Mouse (Mus musculus) small intestine, adult 2 months (tissue): ENCODE measurements around the gene Nup210l.

Experiments
- CTCF ChIP-seq: fragments of 200-500 bp; IDR thresholded peaks from 2 replicates; pipeline ENCODE4 v1.5.1; 2012; ENCODE audit warnings: low read depth, mild to moderate bottlenecking, control low read depth, inconsistent platforms, low read length, moderate library complexity, mixed read lengths; ENCODE audit not compliant: insufficient replicate concordance, insufficient read length; ENCODE audit errors: extremely low read depth
- POLR2A ChIP-seq: fragments of 200-500 bp; IDR thresholded peaks from 2 replicates; pipeline ENCODE4 v1.6.1; 2012; ENCODE audit warnings: low read depth, mild to moderate bottlenecking, control low read depth, inconsistent platforms, low read length, moderate library complexity

GRCm38 (mm10) chr3:90222941-90223340 is 119.0 kb downstream of the Nup210l start:
- no peak for TF ChIP-seq CTCF
- no peak for TF ChIP-seq POLR2A
